Mouse (Mus musculus): Measurements from ENCODE around the gene Cox5a. TPM values are rescaled to one million over a fixed set of nuclear protein-coding genes. Genes with fewer than 3 reads are reported as not detected.
A peak's percentile ranks its signal among the peaks of the same experiment; 100 is the strongest.

Cox5a gene
- polyA plus RNA-seq, 1 experiment from 2014 or later, result 1,022 TPM

DNA sequence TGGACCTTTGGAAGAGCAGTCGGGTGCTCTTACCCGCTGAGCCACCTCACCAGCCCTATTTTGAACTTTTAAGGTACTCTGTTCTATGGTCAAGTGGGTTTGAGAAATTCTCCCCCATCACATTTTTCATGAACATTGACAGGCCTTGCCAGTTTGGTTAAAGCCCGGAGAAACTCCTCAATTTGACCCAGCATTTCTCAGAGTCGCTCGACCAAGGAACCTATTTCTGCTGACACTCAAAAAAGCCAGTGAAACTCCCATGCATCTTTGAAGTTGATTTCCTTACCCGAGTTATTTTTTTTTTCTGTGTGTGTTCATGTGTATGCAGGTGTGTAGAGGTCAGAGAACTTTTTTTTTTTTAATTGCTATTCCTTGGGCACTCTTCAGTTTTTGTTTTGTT, 43.5 kb downstream of the Cox5a start:
- WGBS, result 89% methylated on average over 6 of the region's 6 CpGs
- Histone ChIP-seq H3K27ac (ENCODE audit: low read depth, low read length) (no peak overlapping the region), H3K4me3 (ENCODE audit: low read depth, low read length) (no peak overlapping the region), H3K36me3 (ENCODE audit: control insufficient read depth, insufficient read depth, low read length) (peaks cover 11% of the 10 kb centered on the region; the same call in 1 of the 2 replicates), H3K4me1 (ENCODE audit: control insufficient read depth, insufficient read depth, low read length) (peaks cover 20% of the 10 kb centered on the region), H3K4me2 (ENCODE audit: low read depth, low read length) (no peak overlapping the region), H3K9ac (replicated peaks; ENCODE audit: low read depth, low read length) (no peak overlapping the region), H3K27me3 (ENCODE audit: control insufficient read depth, insufficient read depth, low read length) (no peaks in the 10 kb centered on the region), H3K9me3 (ENCODE audit: control insufficient read depth, low read length) (no peaks in the 10 kb centered on the region)
- ATAC-seq (ENCODE audit: low read depth), result no peak

DNA sequence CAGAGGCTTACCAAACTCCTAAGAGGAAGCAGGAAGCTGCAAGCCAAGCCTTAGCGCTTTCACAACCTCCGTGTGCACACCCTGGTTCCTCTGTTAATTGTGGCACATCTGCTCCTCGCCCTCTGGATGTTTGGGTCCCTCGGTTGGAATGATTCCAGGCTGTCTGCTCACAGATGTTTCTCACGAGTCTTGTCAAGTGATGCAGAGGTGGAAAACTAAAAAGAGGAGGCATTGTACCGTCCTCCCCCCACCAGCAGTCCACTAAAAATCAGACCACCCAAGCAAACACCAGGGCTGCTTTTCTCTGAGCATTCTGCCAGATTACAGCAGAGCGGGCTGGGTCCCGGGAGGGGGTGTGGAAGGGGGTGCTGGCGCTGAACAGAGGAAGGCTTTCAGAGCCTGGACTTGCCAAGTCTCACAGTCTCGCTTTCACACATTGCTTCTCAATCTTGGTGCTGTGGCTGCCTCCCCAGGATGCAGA, 44.7 kb downstream of the Cox5a start:
- H3K27ac ChIP-seq (ENCODE audit: low read depth, low read length), result peak overlapping the region; percentile 35
- H3K9ac ChIP-seq (replicated peaks; ENCODE audit: low read depth, low read length), result no peak overlapping the region
- no peak for ATAC-seq (ENCODE audit: low read depth)
- H3K4me3 ChIP-seq (ENCODE audit: low read depth, low read length), result no peak overlapping the region
- WGBS, result 45% methylated on average over 10 of the region's 10 CpGs
- H3K9me3 ChIP-seq (ENCODE audit: control insufficient read depth, low read length), result no peaks in the 10 kb centered on the region
- no peak overlapping the region for H3K4me2 ChIP-seq (ENCODE audit: low read depth, low read length)
- H3K4me1 ChIP-seq (ENCODE audit: control insufficient read depth, insufficient read depth, low read length), result peaks cover 20% of the 10 kb centered on the region
- H3K27me3 ChIP-seq (ENCODE audit: control insufficient read depth, insufficient read depth, low read length), result no peaks in the 10 kb centered on the region
- H3K36me3 ChIP-seq (ENCODE audit: control insufficient read depth, insufficient read depth, low read length), result peaks cover 11% of the 10 kb centered on the region; the same call in 1 of the 2 replicates

DNA sequence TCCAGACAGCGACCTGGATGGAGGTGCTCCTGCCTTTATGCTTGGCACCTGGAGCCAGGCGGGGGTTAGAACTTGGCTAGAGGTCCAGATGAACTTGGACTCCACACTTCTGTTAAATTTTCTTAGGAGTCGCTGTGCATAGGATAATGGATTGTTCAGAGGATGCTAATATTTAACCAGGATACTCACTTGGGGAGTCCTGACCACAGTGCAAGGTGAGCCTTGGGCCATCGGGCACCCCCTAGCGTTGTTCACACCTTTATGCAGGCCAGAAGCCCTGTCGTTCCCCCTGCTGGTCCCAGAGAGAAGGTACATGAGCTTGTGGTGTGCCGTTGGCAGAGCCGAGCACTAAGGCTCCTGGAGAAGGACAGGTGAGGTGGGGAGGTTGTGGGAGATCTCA, 45.8 kb downstream of the Cox5a start:
- Histone ChIP-seq H3K27me3 (ENCODE audit: control insufficient read depth, insufficient read depth, low read length) (no peaks in the 10 kb centered on the region), H3K4me3 (ENCODE audit: low read depth, low read length) (no peak overlapping the region), H3K4me2 (ENCODE audit: low read depth, low read length) (no peak overlapping the region), H3K27ac (ENCODE audit: low read depth, low read length) (no peak overlapping the region), H3K36me3 (ENCODE audit: control insufficient read depth, insufficient read depth, low read length) (peaks cover 11% of the 10 kb centered on the region; the same call in 1 of the 2 replicates), H3K9me3 (ENCODE audit: control insufficient read depth, low read length) (no peaks in the 10 kb centered on the region), H3K4me1 (ENCODE audit: control insufficient read depth, insufficient read depth, low read length) (peaks cover 13% of the 10 kb centered on the region), H3K9ac (replicated peaks; ENCODE audit: low read depth, low read length) (no peak overlapping the region)
- ATAC-seq (ENCODE audit: low read depth), result no peak
- WGBS, result 69% methylated on average over 8 of the region's 8 CpGs

DNA sequence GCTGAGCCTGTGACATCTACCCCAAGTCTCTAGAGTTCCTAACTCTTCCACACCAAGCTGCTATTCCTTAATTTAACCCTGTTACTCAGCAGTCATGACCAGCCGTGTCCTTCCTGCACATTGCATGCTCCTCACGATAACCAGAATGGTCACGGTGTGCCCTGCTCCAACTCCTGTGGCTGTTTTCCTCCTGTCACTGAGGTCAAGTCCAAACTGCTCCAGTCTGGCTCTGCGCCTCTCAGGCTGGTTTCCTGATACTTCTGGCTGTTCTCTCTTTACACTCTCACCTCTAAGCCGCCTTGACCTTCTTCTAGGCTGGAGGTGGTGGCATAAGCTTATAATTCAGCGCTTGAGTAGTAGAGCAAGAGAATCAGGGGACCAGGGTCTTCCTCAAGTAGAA, 47.4 kb downstream of the Cox5a start:
- Histone ChIP-seq H3K4me3 (ENCODE audit: low read depth, low read length) (no peak overlapping the region), H3K27me3 (ENCODE audit: control insufficient read depth, insufficient read depth, low read length) (no peaks in the 10 kb centered on the region), H3K9ac (replicated peaks; ENCODE audit: low read depth, low read length) (no peak overlapping the region), H3K27ac (ENCODE audit: low read depth, low read length) (no peak overlapping the region), H3K4me2 (ENCODE audit: low read depth, low read length) (no peak overlapping the region), H3K4me1 (ENCODE audit: control insufficient read depth, insufficient read depth, low read length) (peaks cover 10% of the 10 kb centered on the region), H3K36me3 (ENCODE audit: control insufficient read depth, insufficient read depth, low read length) (peaks cover 11% of the 10 kb centered on the region; the same call in 1 of the 2 replicates), H3K9me3 (ENCODE audit: control insufficient read depth, low read length) (no peaks in the 10 kb centered on the region)
- 94% methylated on average over 6 of the region's 6 CpGs for WGBS
- ATAC-seq (ENCODE audit: low read depth), result no peak

DNA sequence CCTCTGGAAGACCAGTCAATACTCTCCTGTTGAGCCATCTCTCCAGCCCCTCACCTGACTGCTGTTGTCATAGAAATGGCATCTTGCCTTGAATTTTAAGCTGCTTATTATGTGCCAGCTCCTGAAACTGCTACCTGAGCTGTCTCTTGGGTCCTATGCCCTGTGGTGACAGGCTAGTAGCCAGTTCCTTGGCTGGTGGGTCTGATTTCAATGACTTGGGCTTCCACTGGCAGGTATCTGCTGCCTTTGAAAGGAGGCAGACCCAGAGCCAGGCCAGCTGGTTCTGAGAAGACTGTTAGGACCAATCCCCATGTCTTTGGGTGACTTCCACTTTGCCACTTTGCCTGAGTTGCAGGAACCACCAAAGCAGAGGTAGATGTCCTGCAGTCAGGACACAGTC, 53.3 kb downstream of the Cox5a start:
- H3K27me3 ChIP-seq (ENCODE audit: control insufficient read depth, insufficient read depth, low read length), result no peaks in the 10 kb centered on the region
- ATAC-seq (ENCODE audit: low read depth), result no peak
- H3K4me1 ChIP-seq (ENCODE audit: control insufficient read depth, insufficient read depth, low read length), result no peaks in the 10 kb centered on the region
- H3K9ac ChIP-seq (replicated peaks; ENCODE audit: low read depth, low read length), result no peak overlapping the region
- no peak overlapping the region for H3K4me3 ChIP-seq (ENCODE audit: low read depth, low read length)
- H3K27ac ChIP-seq (ENCODE audit: low read depth, low read length), result no peak overlapping the region
- H3K4me2 ChIP-seq (ENCODE audit: low read depth, low read length), result no peak overlapping the region
- peaks cover 15% of the 10 kb centered on the region; the same call in 1 of the 2 replicates for H3K36me3 ChIP-seq (ENCODE audit: control insufficient read depth, insufficient read depth, low read length)
- H3K9me3 ChIP-seq (ENCODE audit: control insufficient read depth, low read length), result no peaks in the 10 kb centered on the region

DNA sequence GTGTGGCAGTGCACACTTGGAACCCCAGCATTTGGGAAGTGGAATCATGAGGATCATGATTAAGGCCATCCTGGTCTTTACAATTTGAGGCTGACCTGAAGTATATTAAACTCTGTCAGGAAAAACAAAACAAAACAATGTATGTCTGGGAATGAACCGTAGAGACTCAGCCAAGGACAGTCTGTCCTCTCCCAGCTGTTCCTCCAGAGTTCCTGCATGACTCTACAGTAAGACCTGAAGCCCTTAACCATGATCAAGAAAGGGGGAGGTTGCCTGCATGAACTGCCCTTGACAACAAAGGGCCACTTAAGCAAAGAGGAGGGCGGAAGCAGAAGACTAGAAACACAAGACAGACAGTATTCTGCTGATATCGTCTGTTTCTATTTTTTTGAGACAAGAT, 54.5 kb downstream of the Cox5a start:
- 86% methylated on average over 3 of the region's 3 CpGs for WGBS
- H3K4me2 ChIP-seq (ENCODE audit: low read depth, low read length), result no peak overlapping the region
- no peak for ATAC-seq (ENCODE audit: low read depth)
- no peaks in the 10 kb centered on the region for H3K27me3 ChIP-seq (ENCODE audit: control insufficient read depth, insufficient read depth, low read length)
- H3K9me3 ChIP-seq (ENCODE audit: control insufficient read depth, low read length), result no peaks in the 10 kb centered on the region
- H3K9ac ChIP-seq (replicated peaks; ENCODE audit: low read depth, low read length), result no peak overlapping the region
- H3K27ac ChIP-seq (ENCODE audit: low read depth, low read length), result no peak overlapping the region
- H3K4me3 ChIP-seq (ENCODE audit: low read depth, low read length), result no peak overlapping the region
- no peaks in the 10 kb centered on the region for H3K4me1 ChIP-seq (ENCODE audit: control insufficient read depth, insufficient read depth, low read length)
- peaks cover 25% of the 10 kb centered on the region for H3K36me3 ChIP-seq (ENCODE audit: control insufficient read depth, insufficient read depth, low read length)

DNA sequence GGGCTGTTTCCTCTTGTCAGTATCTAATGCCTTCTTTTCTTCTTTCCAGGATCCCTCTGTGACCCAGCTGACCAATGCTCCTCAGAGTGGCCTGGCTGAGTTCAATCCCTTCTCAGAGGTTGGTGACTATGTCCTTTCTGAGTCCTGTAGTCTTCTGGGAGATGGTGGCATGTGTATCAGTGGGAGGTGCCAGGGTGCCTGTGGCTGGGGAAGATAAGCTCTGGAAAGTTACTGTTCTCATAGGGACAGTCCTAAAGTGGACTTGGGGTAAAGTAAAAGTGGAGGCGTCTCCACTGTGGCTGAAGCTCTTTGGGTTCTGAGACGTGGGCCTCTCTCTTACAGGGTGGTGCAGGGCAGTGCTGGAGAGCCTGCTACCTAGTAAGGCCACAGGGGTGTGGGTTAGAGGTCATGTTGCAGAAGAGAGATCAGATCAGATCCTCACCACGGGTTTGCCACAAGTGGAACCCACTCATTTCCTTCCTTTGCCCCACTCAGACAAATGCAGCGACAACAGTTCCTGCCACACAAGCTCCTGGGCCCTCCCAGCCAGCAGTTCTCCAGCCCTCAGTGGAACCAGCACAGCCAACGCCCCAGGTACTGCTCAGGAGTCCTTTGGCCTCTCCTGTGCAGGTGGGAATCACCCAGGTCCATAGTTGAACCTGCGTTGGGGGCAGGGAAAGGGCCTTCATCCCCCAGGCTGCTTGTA, 56.2 kb downstream of the Cox5a start:
- 90% methylated on average over 6 of the region's 6 CpGs for WGBS
- Histone ChIP-seq H3K9ac (replicated peaks; ENCODE audit: low read depth, low read length) (no peak overlapping the region), H3K4me1 (ENCODE audit: control insufficient read depth, insufficient read depth, low read length) (no peaks in the 10 kb centered on the region), H3K27me3 (ENCODE audit: control insufficient read depth, insufficient read depth, low read length) (no peaks in the 10 kb centered on the region), H3K4me2 (ENCODE audit: low read depth, low read length) (no peak overlapping the region), H3K27ac (ENCODE audit: low read depth, low read length) (no peak overlapping the region), H3K9me3 (ENCODE audit: control insufficient read depth, low read length) (no peaks in the 10 kb centered on the region), H3K36me3 (ENCODE audit: control insufficient read depth, insufficient read depth, low read length) (peaks cover 42% of the 10 kb centered on the region), H3K4me3 (ENCODE audit: low read depth, low read length) (no peak overlapping the region)
- no peak for ATAC-seq (ENCODE audit: low read depth)

Other genes starting within 250 kb of the Cox5a start
- gene Ppcdc, start 81.2 kb upstream of the Cox5a start, polyA plus RNA-seq (2014; fragmentation: Nextera tagmentation; extraction: Ambion mirVana), result 20.3 and 21.7 TPM in 2 replicates
- 61.3 and 73.7 TPM in 2 replicates for gene Scamp5, start 53.2 kb upstream of the Cox5a start, polyA plus RNA-seq (2014; fragmentation: Nextera tagmentation; extraction: Ambion mirVana)
- gene Rpp25, start 17.2 kb upstream of the Cox5a start, polyA plus RNA-seq (2014; fragmentation: Nextera tagmentation; extraction: Ambion mirVana), result 21.5 and 25.8 TPM in 2 replicates
- gene Fam219b, start 16.3 kb downstream of the Cox5a start, polyA plus RNA-seq (2014; fragmentation: Nextera tagmentation; extraction: Ambion mirVana), result 23.7 and 24.0 TPM in 2 replicates
- 60.7 and 62.1 TPM in 2 replicates for gene Mpi, start 31.5 kb downstream of the Cox5a start, polyA plus RNA-seq (2014; fragmentation: Nextera tagmentation; extraction: Ambion mirVana)
- gene Scamp2, start 39.7 kb downstream of the Cox5a start, polyA plus RNA-seq (2014; fragmentation: Nextera tagmentation; extraction: Ambion mirVana), result 46.1 and 48.9 TPM in 2 replicates
- gene Ulk3, start 68.2 kb downstream of the Cox5a start, polyA plus RNA-seq (2014; fragmentation: Nextera tagmentation; extraction: Ambion mirVana), result 26.1 and 28.4 TPM in 2 replicates
- 0.13 TPM in 1 of 2 replicates, not detected in the other for gene Cplx3, start 85.0 kb downstream of the Cox5a start, polyA plus RNA-seq (2014; fragmentation: Nextera tagmentation; extraction: Ambion mirVana)
- not detected in 2 replicates for gene Lman1l, start 99.5 kb downstream of the Cox5a start, polyA plus RNA-seq (2014; fragmentation: Nextera tagmentation; extraction: Ambion mirVana)
- 33.4 and 46.2 TPM in 2 replicates for gene Csk, start 132.4 kb downstream of the Cox5a start, polyA plus RNA-seq (2014; fragmentation: Nextera tagmentation; extraction: Ambion mirVana)
- gene Cyp1a2, start 162.4 kb downstream of the Cox5a start, polyA plus RNA-seq (2014; fragmentation: Nextera tagmentation; extraction: Ambion mirVana), result not detected in 2 replicates
- 0.09 and 0.13 TPM in 2 replicates for gene Cyp1a1, start 166.7 kb downstream of the Cox5a start, polyA plus RNA-seq (2014; fragmentation: Nextera tagmentation; extraction: Ambion mirVana)
- gene Edc3, start 187.3 kb downstream of the Cox5a start, polyA plus RNA-seq (2014; fragmentation: Nextera tagmentation; extraction: Ambion mirVana), result 21.9 and 26.3 TPM in 2 replicates
- 58.5 and 64.6 TPM in 2 replicates for gene Clk3, start 244.6 kb downstream of the Cox5a start, polyA plus RNA-seq (2014; fragmentation: Nextera tagmentation; extraction: Ambion mirVana)